Comparison of ENCODE assay signal across 8 mouse cellular contexts in genomic region chr4:133574843-133575202, GRCm38 (mm10). TPM values are rescaled to one million over a fixed set of nuclear protein-coding genes. Genes with fewer than 3 reads are reported as not detected.
DNase-seq lines count a peak whose midpoint lies in the region; ATAC-seq lines count a peak whose summit lies in the region.

No protein-coding gene starts in this region.

- peak overlapping the region; percentile 83 for H3K9ac ChIP-seq in heart, embryonic 16.5 days (ENCODE audit: low read length)
- peak overlapping the region; percentile 90 for H3K9ac ChIP-seq in hindbrain, embryonic 12.5 days
- peak overlapping the region; percentile 93 for H3K9ac ChIP-seq in midbrain, embryonic 11.5 days (ENCODE audit: low read length)

- intact Hi-C loops in heart, postnatal 25 days (cut with DNase I) = no loop called here

- H3K9me3 ChIP-seq in heart, embryonic 16.5 days (replicated peaks; ENCODE audit: control insufficient read depth, low read length) = 0 out of 2 replicates have a peak, but pooled peaks cover 2% of the 10 kb centered on the region
- H3K9me3 ChIP-seq in hindbrain, embryonic 12.5 days (replicated peaks) = no peaks in the 10 kb centered on the region
- no peaks in the 10 kb centered on the region for H3K9me3 ChIP-seq in midbrain, embryonic 11.5 days (ENCODE audit: control insufficient read depth, low read length)

- H3K27ac ChIP-seq in heart, embryonic 16.5 days (ENCODE audit: low read length) = no peak overlapping the region
- H3K27ac ChIP-seq in hindbrain, embryonic 12.5 days = peak overlapping the region; percentile 87; the same call in 1 of the 2 replicates
- H3K27ac ChIP-seq in midbrain, embryonic 11.5 days (ENCODE audit: low read depth, low read length) = peak overlapping the region; percentile 82; the same call in 1 of the 2 replicates

- H3K4me1 ChIP-seq in heart, embryonic 16.5 days (ENCODE audit: control insufficient read depth, insufficient read depth, low read length) = peaks cover 6% of the 10 kb centered on the region
- peaks cover 12% of the 10 kb centered on the region for H3K4me1 ChIP-seq in hindbrain, embryonic 12.5 days
- peaks cover 5% of the 10 kb centered on the region for H3K4me1 ChIP-seq in midbrain, embryonic 11.5 days (ENCODE audit: control insufficient read depth, insufficient read depth, low read length)

- WGBS in heart, embryonic 16.5 days = under 1% methylated on average over 41 of the region's 41 CpGs
- WGBS in hindbrain, embryonic 12.5 days = under 1% methylated on average over 38 of the region's 41 CpGs
- WGBS in midbrain, embryonic 11.5 days = 2% methylated on average over 41 of the region's 41 CpGs

- H3K36me3 ChIP-seq in heart, embryonic 16.5 days (ENCODE audit: control insufficient read depth, insufficient read depth) = peaks cover 5% of the 10 kb centered on the region
- H3K36me3 ChIP-seq in hindbrain, embryonic 12.5 days = peaks cover 21% of the 10 kb centered on the region
- peaks cover 6% of the 10 kb centered on the region for H3K36me3 ChIP-seq in midbrain, embryonic 11.5 days (ENCODE audit: control insufficient read depth, insufficient read depth, low read length)

- DNase-seq in heart, postnatal 25 days (ENCODE audit: low spot score) = no peak
- DNase-seq in MN1 (ENCODE audit: low spot score) = peak; percentile 40
- DNase-seq in midbrain, embryonic 11.5 days (ENCODE audit: low spot score, missing footprints) = no peak
- no peak for DNase-seq in adipocyte (ENCODE audit: low spot score)
- DNase-seq in c-Kit-positive CD71-positive TER-119-positive erythroid progenitor cells, embryonic 14.5 days (ENCODE audit: low spot score) = no peak

- peak; percentile 29; the same call in 1 of the 2 replicates for ATAC-seq in heart, embryonic 16.5 days (replicated peaks; ENCODE audit: extremely low read depth, insufficient read depth, low FRiP score)
- no peak; the same call in none of the 2 replicates for ATAC-seq in hindbrain, embryonic 12.5 days (ENCODE audit: low FRiP score)
- peak; percentile 81 for ATAC-seq in midbrain, embryonic 11.5 days (ENCODE audit: low FRiP score)
- no peak for ATAC-seq in granulocyte monocyte progenitor cell, adult 5-6 weeks (replicated peaks; ENCODE audit: poor library complexity, severe bottlenecking)

- H3K27me3 ChIP-seq in heart, embryonic 16.5 days (ENCODE audit: control insufficient read depth, insufficient read depth, low read length) = no peaks in the 10 kb centered on the region
- H3K27me3 ChIP-seq in hindbrain, embryonic 12.5 days = no peaks in the 10 kb centered on the region
- no peaks in the 10 kb centered on the region for H3K27me3 ChIP-seq in midbrain, embryonic 11.5 days (ENCODE audit: control insufficient read depth, insufficient read depth, low read length)

- H3K4me2 ChIP-seq in heart, embryonic 16.5 days (ENCODE audit: low read depth, low read length) = peak overlapping the region; percentile 80
- H3K4me2 ChIP-seq in hindbrain, embryonic 12.5 days (replicated peaks) = peak overlapping the region; percentile 83
- H3K4me2 ChIP-seq in midbrain, embryonic 11.5 days = peak overlapping the region; percentile 78

- peak overlapping the region; percentile 77 for H3K4me3 ChIP-seq in heart, embryonic 16.5 days (ENCODE audit: low read length)
- peak overlapping the region; percentile 100 for H3K4me3 ChIP-seq in hindbrain, embryonic 12.5 days
- peak overlapping the region; percentile 97 for H3K4me3 ChIP-seq in midbrain, embryonic 11.5 days (ENCODE audit: low read depth, low read length)

RNA-seq across cellular contexts. Expression of gene Gpatch3, which starts 0.3 kb away (rescaled TPM):
- 4.6 and 4.7 TPM in 2 replicates for polyA plus RNA-seq in heart, embryonic 16.5 days (2015; fragmentation: Nextera tagmentation; extraction: Ambion mirVana)
- total RNA-seq in heart, postnatal 25 days (2021) = 1 to 10 TPM; 4.7 to 5.3 TPM
- polyA plus RNA-seq in hindbrain, embryonic 12.5 days (2016; fragmentation: Nextera tagmentation; extraction: Ambion mirVana) = 10.9 and 12.8 TPM in 2 replicates
- polyA plus RNA-seq in midbrain, embryonic 11.5 days (2014; fragmentation: Nextera tagmentation; extraction: Ambion mirVana) = 6.8 and 7.8 TPM in 2 replicates
- 4.2 and 17.8 TPM in 2 replicates for total RNA-seq in granulocyte monocyte progenitor cell, adult 5-6 weeks (2014; fragmentation: Nextera tagmentation)
- 18.3 and 23.7 TPM in 2 replicates for total RNA-seq in granulocyte monocyte progenitor cell, adult 5-6 weeks (2017)

RNA-seq across cellular contexts. Expression of gene Gpn2, which starts 9.3 kb away (rescaled TPM):
- 12.0 and 12.7 TPM in 2 replicates for polyA plus RNA-seq in heart, embryonic 16.5 days (2015; fragmentation: Nextera tagmentation; extraction: Ambion mirVana)
- 1 to 10 TPM; 6.4 to 6.8 TPM for total RNA-seq in heart, postnatal 25 days (2021)
- polyA plus RNA-seq in hindbrain, embryonic 12.5 days (2016; fragmentation: Nextera tagmentation; extraction: Ambion mirVana) = 21.9 and 22.2 TPM in 2 replicates
- 24.2 and 28.6 TPM in 2 replicates for polyA plus RNA-seq in midbrain, embryonic 11.5 days (2014; fragmentation: Nextera tagmentation; extraction: Ambion mirVana)
- total RNA-seq in granulocyte monocyte progenitor cell, adult 5-6 weeks (2014; fragmentation: Nextera tagmentation) = 11.5 and 16.2 TPM in 2 replicates
- 21.3 and 27.2 TPM in 2 replicates for total RNA-seq in granulocyte monocyte progenitor cell, adult 5-6 weeks (2017)

RNA-seq across cellular contexts. Expression of gene Nr0b2, which starts 21.6 kb away (rescaled TPM):
- polyA plus RNA-seq in heart, embryonic 16.5 days (2015; fragmentation: Nextera tagmentation; extraction: Ambion mirVana) = 20.1 and 22.3 TPM in 2 replicates
- total RNA-seq in heart, postnatal 25 days (2021) = 10 to 100 TPM; 18.1 to 20.0 TPM
- not detected in 2 replicates for polyA plus RNA-seq in hindbrain, embryonic 12.5 days (2016; fragmentation: Nextera tagmentation; extraction: Ambion mirVana)
- polyA plus RNA-seq in midbrain, embryonic 11.5 days (2014; fragmentation: Nextera tagmentation; extraction: Ambion mirVana) = not detected in 2 replicates
- 4.0 and 6.4 TPM in 2 replicates for total RNA-seq in granulocyte monocyte progenitor cell, adult 5-6 weeks (2014; fragmentation: Nextera tagmentation)
- 1.4 and 2.0 TPM in 2 replicates for total RNA-seq in granulocyte monocyte progenitor cell, adult 5-6 weeks (2017)

RNA-seq across cellular contexts. Expression of gene Sfn, which starts 27.1 kb away (rescaled TPM):
- 11.2 and 20.6 TPM in 2 replicates for polyA plus RNA-seq in heart, embryonic 16.5 days (2015; fragmentation: Nextera tagmentation; extraction: Ambion mirVana)
- total RNA-seq in heart, postnatal 25 days (2021) = 1 to 10 TPM; 1.5 TPM
- 12.6 and 13.6 TPM in 2 replicates for polyA plus RNA-seq in hindbrain, embryonic 12.5 days (2016; fragmentation: Nextera tagmentation; extraction: Ambion mirVana)
- 6.0 and 7.8 TPM in 2 replicates for polyA plus RNA-seq in midbrain, embryonic 11.5 days (2014; fragmentation: Nextera tagmentation; extraction: Ambion mirVana)
- 2.8 and 3.1 TPM in 2 replicates for total RNA-seq in granulocyte monocyte progenitor cell, adult 5-6 weeks (2014; fragmentation: Nextera tagmentation)
- total RNA-seq in granulocyte monocyte progenitor cell, adult 5-6 weeks (2017) = 3.6 and 4.3 TPM in 2 replicates

RNA-seq across cellular contexts. Expression of gene Nudc, which starts 29.0 kb away (rescaled TPM):
- polyA plus RNA-seq in heart, embryonic 16.5 days (2015; fragmentation: Nextera tagmentation; extraction: Ambion mirVana) = 209 and 234 TPM in 2 replicates
- total RNA-seq in heart, postnatal 25 days (2021) = 10 to 100 TPM; 66.9 to 67.9 TPM
- 326 and 340 TPM in 2 replicates for polyA plus RNA-seq in hindbrain, embryonic 12.5 days (2016; fragmentation: Nextera tagmentation; extraction: Ambion mirVana)
- 330 and 336 TPM in 2 replicates for polyA plus RNA-seq in midbrain, embryonic 11.5 days (2014; fragmentation: Nextera tagmentation; extraction: Ambion mirVana)
- total RNA-seq in granulocyte monocyte progenitor cell, adult 5-6 weeks (2014; fragmentation: Nextera tagmentation) = 246 and 253 TPM in 2 replicates
- total RNA-seq in granulocyte monocyte progenitor cell, adult 5-6 weeks (2017) = 262 and 283 TPM in 2 replicates

Comparison
In these comparisons a context has a peak if more than half of its experiments do, and no peak if none do; other contexts are left out.
1. ATAC-seq: peak in heart, embryonic 16.5 days (single experiment) and midbrain, embryonic 11.5 days (single experiment); none in hindbrain, embryonic 12.5 days (single experiment) and granulocyte monocyte progenitor cell, adult 5-6 weeks (single experiment).
2. RNA of gene Nr0b2, which starts 21.6 kb away (polyA plus RNA-seq): 20.1 to 22.3 TPM in heart, embryonic 16.5 days; not detected in hindbrain, embryonic 12.5 days and not detected in midbrain, embryonic 11.5 days; every median in the first group is over 10 times any median in the second.
3. Peak in every context shown above with its lines, with median percentiles within 50 percentile points of each other: H3K4me2 ChIP-seq, H3K4me3 ChIP-seq and H3K9ac ChIP-seq.